Mouse (Mus musculus) cortical plate, adult 2 months (tissue): ENCODE measurements around the gene Uchl3.

Experiments
- CTCF ChIP-seq: fragments of 200-500 bp; IDR thresholded peaks from 2 replicates; pipeline ENCODE4 v1.5.1; 2011; ENCODE audit warnings: mild to moderate bottlenecking, control low read depth, low read length; ENCODE audit not compliant: insufficient read depth; ENCODE audit errors: extremely low read depth
- POLR2A ChIP-seq: fragments of 200-500 bp; IDR thresholded peaks from 2 replicates; pipeline ENCODE4 v1.6.1; 2011; ENCODE audit warnings: mild to moderate bottlenecking, low read length, control low read depth; ENCODE audit not compliant: insufficient read depth; ENCODE audit errors: extremely low read depth

DNA sequence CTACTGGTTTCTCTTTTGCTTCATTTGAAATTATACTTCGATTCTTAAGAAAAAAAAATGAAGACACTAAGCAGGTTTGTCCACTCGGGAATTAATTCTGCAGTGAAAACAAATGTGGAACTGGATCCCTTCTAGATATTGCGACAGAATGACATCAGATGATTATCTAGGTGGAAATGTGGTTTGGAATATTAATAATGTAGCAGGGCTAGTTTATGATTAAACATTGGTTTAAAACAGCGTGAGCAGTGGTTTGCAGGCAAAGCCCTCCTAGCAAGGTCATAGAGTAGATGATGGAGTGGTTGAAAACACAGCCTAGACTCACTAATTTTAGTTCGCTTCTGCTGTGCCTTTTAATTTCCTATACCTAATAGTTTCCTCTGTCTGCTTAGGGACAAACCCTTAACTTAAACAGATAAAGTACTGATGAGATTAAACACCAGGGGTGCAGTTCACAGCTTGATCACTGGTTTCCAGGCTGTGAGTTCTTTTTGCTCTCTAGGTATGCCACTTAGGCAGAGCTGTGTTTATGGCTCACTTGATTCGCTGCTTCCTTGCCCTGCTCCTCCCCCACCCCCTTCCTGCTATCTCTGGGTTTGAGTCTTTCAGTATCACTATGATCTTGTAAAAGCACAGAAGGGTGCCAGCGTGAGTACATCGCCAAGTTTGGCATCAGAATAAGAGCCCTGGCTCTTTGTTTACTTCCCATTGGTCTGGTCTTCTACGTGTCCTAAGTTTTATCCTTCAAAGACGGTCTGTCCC lies 80.0 kb downstream of the Uchl3 start:
- no peak for TF ChIP-seq POLR2A
- TF ChIP-seq CTCF = no peak
